Mouse (Mus musculus) heart, postnatal 36 days (tissue): ENCODE data around the gene Myh8. TPM values are rescaled to one million over a fixed set of nuclear protein-coding genes. Genes with fewer than 3 reads are reported as not detected.
A peak's percentile ranks its signal among the peaks of the same experiment; 100 is the strongest.

Experiments used
- DNase-seq, 2 experiments: peaks; one replicate each; pipeline ENCODE4 v3.0.0; 2021 to 2022
- intact Hi-C: fragments of 180-260 bp; cut with DNase I; formaldehyde crosslinking; loops from one replicate; pipeline ENCODE4 v1.15.1; 2025
- total RNA-seq, 2 experiments: library from RNA; stranded (reverse); gene quantifications; 2 replicates each; pipeline ENCODE4 v1.2.3; 2021

Myh8 gene
- total RNA-seq, result under 1 TPM; 0.05 to 0.17 TPM

GRCm38 (mm10) chr11:67276601-67277174 lies at the start of gene Myh8:
Gene Myh8 (plus strand): TSS chr11:67277124.
- intact Hi-C loops, result no loop called here
- no peak for DNase-seq

DNA sequence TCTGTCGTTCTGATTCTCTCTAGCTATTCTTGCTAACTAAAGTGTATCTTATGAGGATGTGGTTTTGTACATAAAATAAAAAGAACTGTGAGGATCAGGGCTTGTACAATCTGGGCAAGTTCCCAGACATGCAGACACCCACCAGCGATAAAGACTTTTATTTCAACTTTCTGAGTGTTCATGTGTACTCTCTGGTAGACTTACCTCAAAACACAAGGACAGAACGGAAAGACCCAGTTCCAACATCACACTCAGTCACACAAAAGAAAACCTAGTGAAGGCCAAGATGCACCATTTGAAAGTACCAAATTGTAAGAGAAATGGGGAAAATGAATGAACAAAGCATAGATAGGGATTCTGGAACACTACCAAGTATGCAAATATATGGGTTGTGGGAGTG lies 48.2 kb upstream of the Myh8 start:
- intact Hi-C loops, result no loop called here
- DNase-seq, result no peak

GRCm38 (mm10) chr11:67229166-67229565 lies 47.8 kb upstream of the Myh8 start:
- intact Hi-C loops, result no loop called here
- DNase-seq, result no peak

DNA sequence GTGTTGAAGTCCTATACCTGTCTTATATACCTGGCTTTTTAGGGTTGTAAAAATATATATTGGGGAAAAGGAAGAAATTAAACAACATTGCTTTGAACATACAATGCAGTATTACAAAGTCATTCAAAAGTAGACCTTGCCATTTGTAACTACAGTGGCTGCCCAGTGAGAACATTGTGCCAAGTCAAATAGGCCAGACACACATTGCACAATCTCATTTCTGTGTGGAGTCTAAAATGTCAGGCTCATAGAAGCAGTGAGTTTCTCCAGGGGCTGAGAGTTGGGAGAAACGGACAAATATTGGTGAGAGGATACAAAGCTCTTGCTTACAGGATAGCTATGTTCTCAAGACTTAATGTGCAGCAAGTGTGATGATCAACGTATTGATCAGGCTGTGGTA lies 47.0 kb upstream of the Myh8 start:
- intact Hi-C loops, result no loop called here
- DNase-seq, result peak; percentile 6 to 9

- DNase-seq, result peak; percentile 29 to 40
- intact Hi-C loops, result loop anchor here (1.0 kb wide), 1 partner anchor 123 kb away; no protein-coding TSS in a partner anchor
Measured at GRCm38 (mm10) chr11:67235639-67236358, 41.1 kb upstream of the Myh8 start.

DNA sequence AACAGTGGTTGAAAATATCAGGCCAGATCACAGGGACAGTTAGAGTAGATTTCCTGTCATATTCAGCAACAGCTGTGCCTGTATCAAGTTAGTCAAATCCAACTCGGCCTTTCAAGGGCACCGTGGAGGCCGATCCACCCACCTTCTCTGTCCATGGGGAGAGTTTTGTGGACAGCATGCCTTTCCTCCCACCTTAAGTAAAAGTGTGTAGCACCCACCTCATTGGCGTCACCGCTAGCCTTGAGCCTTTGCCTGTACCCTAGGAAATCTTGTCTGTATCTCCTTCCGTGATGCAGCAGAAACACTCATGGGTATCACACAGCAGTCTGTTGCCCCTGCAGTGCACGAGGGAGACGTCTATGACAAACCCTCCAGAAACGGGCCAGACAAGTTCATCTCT lies 40.1 kb upstream of the Myh8 start:
- intact Hi-C loops, result no loop called here
- no peak for DNase-seq

GRCm38 (mm10) chr11:67237481-67238079 lies 39.3 kb upstream of the Myh8 start, which contains the start of gene Myh4:
Gene Myh4 (plus strand): TSS chr11:67238029.
- no peak for DNase-seq
- intact Hi-C loops, result no loop called here

GRCm38 (mm10) chr11:67241051-67241450 lies 35.9 kb upstream of the Myh8 start:
- no peak for DNase-seq
- intact Hi-C loops, result no loop called here

GRCm38 (mm10) chr11:67253691-67254090 lies 23.2 kb upstream of the Myh8 start:
- no peak for DNase-seq
- intact Hi-C loops, result no loop called here

DNA sequence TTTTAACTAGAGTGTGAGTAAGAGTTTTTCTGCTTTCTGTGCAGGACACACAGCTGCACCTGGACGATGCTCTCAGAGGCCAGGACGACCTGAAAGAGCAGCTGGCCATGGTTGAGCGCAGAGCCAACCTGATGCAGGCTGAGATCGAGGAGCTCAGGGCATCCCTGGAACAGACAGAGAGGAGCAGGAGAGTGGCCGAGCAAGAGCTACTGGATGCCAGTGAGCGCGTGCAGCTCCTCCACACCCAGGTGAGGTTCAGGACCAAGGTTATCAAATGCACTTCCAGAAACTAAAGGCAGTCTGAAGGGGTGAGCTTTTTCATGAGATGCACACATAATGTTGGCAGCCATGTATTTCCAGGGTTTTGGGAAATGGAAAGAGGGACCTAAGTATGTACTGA lies 19.9 kb upstream of the Myh8 start:
- DNase-seq, result no peak
- intact Hi-C loops, result no loop called here

DNA sequence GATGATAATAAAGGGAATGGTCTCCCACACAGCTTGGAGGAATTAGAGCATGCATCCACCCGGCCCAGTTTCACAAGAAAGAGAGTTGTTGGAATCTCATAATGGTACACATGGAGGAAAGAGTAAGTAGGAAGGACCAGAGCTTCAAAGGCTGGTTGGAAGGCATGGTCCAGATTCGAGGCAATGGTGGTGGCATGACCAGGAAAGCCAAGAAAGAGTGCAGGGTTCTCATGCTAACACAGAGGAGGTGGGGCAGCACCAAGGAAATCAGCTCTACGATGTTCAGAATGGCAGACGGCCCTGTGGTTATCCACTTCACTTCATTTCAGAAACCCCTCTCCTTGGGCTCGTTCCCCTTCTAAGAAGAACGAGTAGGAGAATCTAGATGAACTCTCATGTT lies 16.0 kb upstream of the Myh8 start:
- DNase-seq, result no peak
- intact Hi-C loops, result no loop called here

DNA sequence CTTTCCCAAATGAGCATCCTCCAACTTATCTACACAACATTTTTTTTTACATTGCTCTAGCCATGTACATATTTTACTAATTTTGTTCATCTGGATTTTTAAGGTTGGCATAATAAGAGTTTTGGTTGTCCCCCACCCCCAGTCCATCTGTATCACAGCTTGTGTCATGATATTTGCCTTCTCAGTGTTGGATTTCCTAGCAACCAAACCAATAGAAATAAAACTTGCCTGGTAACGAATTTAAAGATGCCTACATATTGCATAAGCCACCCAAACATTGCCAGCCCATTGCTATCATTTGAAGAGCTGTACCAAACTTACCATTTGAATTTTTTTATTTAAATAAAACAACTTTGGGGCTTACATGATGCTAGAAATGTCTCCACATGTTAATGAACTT lies 16.5 kb downstream of the Myh8 start:
- DNase-seq, result no peak
- intact Hi-C loops, result no loop called here

- no peak for DNase-seq
- intact Hi-C loops, result no loop called here
Measured at GRCm38 (mm10) chr11:67313733-67314452, 37.0 kb downstream of the Myh8 start.

DNA sequence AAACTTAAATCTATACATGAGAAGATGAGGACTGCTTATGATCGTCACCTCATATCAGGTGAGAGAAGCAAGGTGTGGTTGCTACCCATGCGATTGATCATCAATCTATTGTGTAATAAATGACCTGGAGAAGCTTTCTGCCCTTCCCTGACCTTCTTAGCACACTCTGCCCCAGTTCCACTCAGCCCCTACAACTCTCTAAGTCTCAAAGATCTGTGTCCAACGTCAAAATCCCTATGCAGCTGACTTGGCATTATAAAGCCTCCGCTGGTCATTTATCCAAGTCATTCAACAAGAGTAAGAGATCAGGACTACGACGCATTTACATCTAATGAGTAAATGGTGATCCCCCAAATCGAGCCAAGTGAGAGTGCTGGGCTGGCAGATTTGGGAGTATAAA lies 44.4 kb downstream of the Myh8 start, which contains the start of gene Myh13:
Myh13 (plus strand) TSS at position 301 of the 400 bp plus-strand sequence.
- intact Hi-C loops, result no loop called here
- DNase-seq, result no peak

- intact Hi-C loops, result no loop called here
- no peak for DNase-seq
Measured at GRCm38 (mm10) chr11:67326536-67326935, 49.6 kb downstream of the Myh8 start.

- intact Hi-C loops, result no loop called here
- DNase-seq, result no peak
Measured at GRCm38 (mm10) chr11:67344556-67344955, 67.6 kb downstream of the Myh8 start.

DNA sequence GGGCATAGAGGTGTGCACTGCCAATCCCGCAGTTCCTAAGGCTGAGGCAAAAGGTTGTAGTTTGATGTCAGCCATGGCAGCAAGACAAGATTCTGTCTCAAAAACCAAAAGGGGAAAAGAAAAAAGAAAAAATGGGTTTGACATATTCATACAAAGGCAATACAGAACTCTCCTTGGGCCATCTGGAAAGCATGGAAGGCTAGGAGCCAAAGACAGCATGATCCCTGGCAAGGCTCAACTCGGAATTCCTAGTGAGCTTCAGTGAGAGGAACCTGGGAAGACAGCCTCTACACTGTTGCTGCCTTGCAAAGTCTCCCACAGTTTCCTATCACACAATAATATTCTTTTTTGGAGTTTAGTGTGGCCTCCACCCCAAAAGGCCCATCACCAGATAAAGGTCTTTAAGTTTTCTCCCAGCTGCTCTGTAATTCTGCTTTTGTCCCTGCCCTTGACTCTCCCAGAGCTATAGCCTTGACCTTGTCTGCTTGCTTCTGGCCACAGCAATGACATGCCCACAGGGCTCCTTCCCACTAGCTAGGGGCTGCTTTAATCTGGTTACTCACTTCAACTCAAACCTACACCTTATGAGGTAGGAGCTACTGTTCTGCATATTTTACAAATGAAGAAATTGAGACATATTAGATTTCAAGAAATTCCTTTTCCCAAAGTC lies 68.4 kb downstream of the Myh8 start:
- no peak for DNase-seq
- intact Hi-C loops, result no loop called here

GRCm38 (mm10) chr11:67345856-67346236 lies 68.9 kb downstream of the Myh8 start:
- intact Hi-C loops, result no loop called here
- no peak for DNase-seq

DNA sequence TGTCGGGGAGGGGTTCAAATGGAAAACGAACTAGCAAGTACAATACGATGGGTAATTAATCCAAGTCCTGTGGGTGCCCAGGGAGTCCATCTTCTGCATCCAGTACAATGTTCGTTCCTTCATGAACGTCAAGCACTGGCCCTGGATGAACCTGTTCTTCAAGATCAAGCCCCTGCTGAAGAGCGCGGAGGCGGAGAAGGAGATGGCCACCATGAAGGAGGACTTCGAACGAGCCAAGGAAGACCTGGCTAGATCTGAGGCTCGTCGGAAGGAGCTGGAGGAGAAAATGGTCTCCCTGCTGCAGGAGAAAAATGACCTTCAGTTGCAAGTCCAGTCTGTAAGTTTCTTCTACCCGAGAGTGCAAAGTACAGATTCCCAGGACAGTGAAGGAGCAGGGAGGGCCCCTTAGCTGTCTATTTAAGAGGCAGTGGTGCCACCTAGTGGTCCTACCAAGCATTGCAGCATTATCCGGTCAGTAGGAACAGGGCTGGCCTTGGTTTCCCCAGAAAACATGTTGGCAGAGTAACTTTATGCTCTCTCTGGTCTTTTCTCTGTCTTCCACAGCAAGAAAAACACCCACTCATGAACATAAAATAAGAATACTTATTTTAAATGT lies 73.3 kb downstream of the Myh8 start:
- peak; percentile 58 to 80 for DNase-seq
- intact Hi-C loops, result loop anchor here (1.0 kb wide), 1 partner anchor 238 kb away; no protein-coding TSS in a partner anchor

DNA sequence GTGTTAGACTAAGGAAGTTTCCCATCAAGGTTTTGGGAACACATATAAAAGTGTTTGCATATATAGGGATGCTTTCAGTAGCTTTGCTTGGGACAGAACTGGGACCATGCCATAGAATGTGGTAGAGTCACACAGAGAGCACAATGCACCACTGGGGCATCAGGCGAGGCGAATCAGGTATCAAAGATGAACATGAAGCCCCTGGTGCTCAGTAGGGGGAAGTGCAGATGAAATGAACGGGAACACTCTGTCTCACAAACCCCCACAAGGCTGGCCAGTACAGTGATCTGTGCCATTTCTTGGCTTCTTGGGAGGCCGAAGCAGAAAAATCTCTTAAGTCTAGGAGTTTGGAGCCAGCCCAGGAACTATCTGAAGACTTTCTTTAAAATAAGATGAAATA lies 76.1 kb downstream of the Myh8 start:
- DNase-seq, result no peak
- intact Hi-C loops, result no loop called here
